9 mouse cellular contexts compared by ENCODE assay signal in genomic region chr14:118203031-118203430, GRCm38 (mm10). TPM values are rescaled to one million over a fixed set of nuclear protein-coding genes. Genes with fewer than 3 reads are reported as not detected.
DNase-seq lines count a peak whose midpoint lies in the region; ATAC-seq and TF ChIP-seq lines count a peak whose summit lies in the region.
"Had no signal": no experiment of that assay in that cellular context is flagged by ENCODE, and none has a peak within 500 bp of the region (broad histone marks: within the 10 kb centered on the region; RNA-seq: fewer than 3 reads in every experiment).

No protein-coding gene starts in this region.

- no peak overlapping the region for H3K27ac ChIP-seq in hindbrain, postnatal 0 days
- H3K27ac ChIP-seq in hindbrain, embryonic 12.5 days = no peak overlapping the region
- no peak overlapping the region for H3K27ac ChIP-seq in CH12.LX (ENCODE audit: insufficient read depth, low read depth)
- no peak overlapping the region for H3K27ac ChIP-seq in stomach, postnatal 0 days (replicated peaks)
- H3K27ac ChIP-seq in limb, embryonic 10.5 days = no peak overlapping the region
- H3K27ac ChIP-seq: macrophage had no signal

- ATAC-seq in hindbrain, postnatal 0 days = no peak
- no peak for ATAC-seq in hindbrain, embryonic 12.5 days (ENCODE audit: low FRiP score)
- ATAC-seq in stomach, postnatal 0 days (ENCODE audit: low FRiP score, low TSS enrichment) = no peak

- peak; percentile 13; the same call in 1 of the 2 replicates for TF ChIP-seq CTCF in hindbrain, postnatal 0 days (IDR thresholded peaks at IDR 0.05; ENCODE audit: low read depth)
- TF ChIP-seq CTCF in CH12.LX (conservative IDR thresholded peaks at IDR 0.05 in 1 of 2, IDR thresholded peaks at IDR 0.05 in 1 of 2; ENCODE audit: low read depth in 2 of 2, low read length in 2 of 2) = peak in 1 of 2 experiments; percentile 31; a peak in 1 of 4 replicates
- peak; percentile 38; the same call in 1 of the 2 replicates for TF ChIP-seq CTCF in brain, embryonic 14.5 days (IDR thresholded peaks at IDR 0.05; ENCODE audit: borderline replicate concordance, extremely low read depth, insufficient read depth, insufficient read length)
- peak; percentile 38 for TF ChIP-seq CTCF in stomach, postnatal 0 days (IDR thresholded peaks at IDR 0.05; ENCODE audit: low read depth)

- no peak overlapping the region for H3K4me2 ChIP-seq in hindbrain, postnatal 0 days (ENCODE audit: low read depth, low read length)
- no peak overlapping the region for H3K4me2 ChIP-seq in hindbrain, embryonic 12.5 days (replicated peaks)
- H3K4me2 ChIP-seq in CH12.LX (ENCODE audit: insufficient read depth, low read depth, poor library complexity, severe bottlenecking) = no peak overlapping the region
- no peak overlapping the region for H3K4me2 ChIP-seq in stomach, postnatal 0 days (replicated peaks; ENCODE audit: low read depth)

- H3K79me2 ChIP-seq in CH12.LX (replicated peaks; ENCODE audit: control insufficient read depth, extremely low read depth, insufficient read depth, poor library complexity, severe bottlenecking) = no peaks in the 10 kb centered on the region

- in situ Hi-C loops in CH12.LX (cut with MboI; ENCODE audit: low pct_ligation_motif_present, low pct_unique_long_range_greater_than_20kb, low sequenced_read_pairs) = loop anchor here (25.0 kb wide), 2 partner anchors 259 to 609 kb away; no protein-coding TSS in a partner anchor

- H3K4me3 ChIP-seq in hindbrain, postnatal 0 days (ENCODE audit: low read length) = no peak overlapping the region
- no peak overlapping the region for H3K4me3 ChIP-seq in hindbrain, embryonic 12.5 days
- H3K4me3 ChIP-seq in CH12.LX (replicated peaks in 1 of 3; ENCODE audit: low read depth in 2 of 3, low read length in 2 of 3, poor library complexity in 1 of 3) = no peak overlapping the region
- H3K4me3 ChIP-seq in stomach, postnatal 0 days (ENCODE audit: low read depth, low read length) = no peak overlapping the region
- no peak overlapping the region for H3K4me3 ChIP-seq in limb, embryonic 10.5 days

- no peak for TF ChIP-seq EP300 in CH12.LX (IDR thresholded peaks at IDR 0.05; ENCODE audit: low read length)
- no peak for TF ChIP-seq EP300 in stomach, postnatal 0 days (optimal IDR thresholded peaks at IDR 0.05)

- WGBS in hindbrain, postnatal 0 days = 75% methylated on average over 7 of the region's 7 CpGs
- WGBS in hindbrain, embryonic 12.5 days = 79% methylated on average over 7 of the region's 7 CpGs
- 80% methylated on average over 7 of the region's 7 CpGs for WGBS in stomach, postnatal 0 days
- WGBS in limb, embryonic 10.5 days = 72% methylated on average over 7 of the region's 7 CpGs

- H3K27me3 ChIP-seq in hindbrain, postnatal 0 days (ENCODE audit: insufficient read depth, low read length) = no peaks in the 10 kb centered on the region
- H3K27me3 ChIP-seq in hindbrain, embryonic 12.5 days = no peaks in the 10 kb centered on the region
- H3K27me3 ChIP-seq in CH12.LX (replicated peaks) = no peaks in the 10 kb centered on the region
- H3K27me3 ChIP-seq in stomach, postnatal 0 days (ENCODE audit: control insufficient read depth, insufficient read depth, low read length) = no peaks in the 10 kb centered on the region
- no peaks in the 10 kb centered on the region for H3K27me3 ChIP-seq in limb, embryonic 10.5 days (ENCODE audit: low read depth, poor library complexity, severe bottlenecking)

- no peaks in the 10 kb centered on the region for H3K36me3 ChIP-seq in hindbrain, postnatal 0 days (ENCODE audit: insufficient read depth, low read length)
- H3K36me3 ChIP-seq in hindbrain, embryonic 12.5 days = no peaks in the 10 kb centered on the region
- no peaks in the 10 kb centered on the region for H3K36me3 ChIP-seq in CH12.LX (replicated peaks in 1 of 2; ENCODE audit: control insufficient read depth in 1 of 2, insufficient read depth in 1 of 2, low read length in 1 of 2)
- no peaks in the 10 kb centered on the region for H3K36me3 ChIP-seq in stomach, postnatal 0 days (ENCODE audit: control insufficient read depth, insufficient read depth, low read length)
- no peaks in the 10 kb centered on the region for H3K36me3 ChIP-seq in limb, embryonic 10.5 days

- H3K4me1 ChIP-seq in hindbrain, postnatal 0 days (ENCODE audit: insufficient read depth, low read length) = no peaks in the 10 kb centered on the region
- no peaks in the 10 kb centered on the region for H3K4me1 ChIP-seq in hindbrain, embryonic 12.5 days
- H3K4me1 ChIP-seq in CH12.LX (ENCODE audit: control insufficient read depth in 1 of 2, insufficient read depth in 2 of 2) = no peaks in the 10 kb centered on the region
- no peaks in the 10 kb centered on the region for H3K4me1 ChIP-seq in stomach, postnatal 0 days (replicated peaks; ENCODE audit: control insufficient read depth, insufficient read depth)
- H3K4me1 ChIP-seq in limb, embryonic 10.5 days = no peaks in the 10 kb centered on the region

- peak; percentile 19 for TF ChIP-seq RAD21 in CH12.LX (IDR thresholded peaks at IDR 0.05; ENCODE audit: low read depth, low read length)

- H3K9ac ChIP-seq in hindbrain, postnatal 0 days (replicated peaks; ENCODE audit: low read length) = no peak overlapping the region
- H3K9ac ChIP-seq in hindbrain, embryonic 12.5 days = no peak overlapping the region
- no peak overlapping the region for H3K9ac ChIP-seq in CH12.LX (ENCODE audit: insufficient read depth, low read depth)
- H3K9ac ChIP-seq in stomach, postnatal 0 days (ENCODE audit: low read length) = no peak overlapping the region

- TF ChIP-seq POLR2A in CH12.LX (IDR thresholded peaks at IDR 0.05; ENCODE audit: low read depth, low read length) = no peak
- TF ChIP-seq POLR2A in brain, embryonic 14.5 days (IDR thresholded peaks at IDR 0.05; ENCODE audit: borderline replicate concordance, extremely low read depth, insufficient read depth, insufficient read length, poor library complexity, severe bottlenecking) = no peak

- DNase-seq in hindbrain, postnatal 0 days (ENCODE audit: low spot score) = no peak
- peak; percentile 15 for DNase-seq in CH12.LX (ENCODE audit: extremely low read depth)
- DNase-seq in brain, embryonic 14.5 days (ENCODE audit: low read depth) = no peak
- DNase-seq in stomach, postnatal 0 days (ENCODE audit: low spot score) = no peak
- no peak for DNase-seq in limb, embryonic 10.5 days (ENCODE audit: low spot score)
- no peak for DNase-seq in layer of hippocampus, adult 8-10 months (ENCODE audit: low spot score in 2 of 2)
- DNase-seq in cerebellum, adult 11-12 months = no peak

- dilution Hi-C loops in CH12.LX (cut with MboI; ENCODE audit: extremely low pct_ligation_motif_present, extremely low pct_unique_long_range_greater_than_20kb, low sequenced_read_pairs) = no loop called here

- H3K9me3 ChIP-seq in hindbrain, postnatal 0 days (ENCODE audit: low read length) = no peaks in the 10 kb centered on the region
- H3K9me3 ChIP-seq in hindbrain, embryonic 12.5 days (replicated peaks) = peaks cover 5% of the 10 kb centered on the region; the same call in 1 of the 2 replicates
- peaks cover 1% of the 10 kb centered on the region for H3K9me3 ChIP-seq in CH12.LX (replicated peaks; ENCODE audit: low read length)
- no peaks in the 10 kb centered on the region for H3K9me3 ChIP-seq in stomach, postnatal 0 days (ENCODE audit: control insufficient read depth, low read length)
- 0 out of 2 replicates have a peak, but pooled peaks cover 2% of the 10 kb centered on the region for H3K9me3 ChIP-seq in limb, embryonic 10.5 days (replicated peaks)

TF ChIP-seq in CH12.LX, 34 proteins besides CTCF, POLR2A, EP300 and RAD21:
- TF ChIP-seq ZC3H11A (IDR thresholded peaks at IDR 0.05; ENCODE audit: low read depth, low read length) (no peak), RCOR1 (conservative IDR thresholded peaks at IDR 0.05; ENCODE audit: low read depth, low read length) (no peak)
TF ChIP-seq in CH12.LX: peak in this region for 0.

RNA-seq across cellular contexts. Expression of gene Sox21, which starts 33.8 kb away (rescaled TPM):
- total RNA-seq in hindbrain, postnatal 0 days (2014; rRNA removed) = 15.9 and 20.1 TPM in 2 replicates
- 4.1 TPM in 2 replicates for polyA plus RNA-seq in hindbrain, postnatal 0 days (2015; fragmentation: Nextera tagmentation; extraction: Ambion mirVana)
- 16.2 TPM in 2 replicates for polyA plus RNA-seq in hindbrain, embryonic 12.5 days (2016; fragmentation: Nextera tagmentation; extraction: Ambion mirVana)
- total RNA-seq in CH12.LX (2012; rRNA removed) (not detected in 2 replicates), CH12.LX (2014; rRNA removed) (not detected in 2 replicates)
- polyA plus RNA-seq in CH12.LX (2012; ENCODE audit: insufficient read length, low read depth) = not detected in 2 replicates
- polyA plus RNA-seq in brain, embryonic 14.5 days (2012; rRNA removed) = 28.5 and 31.1 TPM in 2 replicates
- 6.8 and 7.9 TPM in 2 replicates for polyA plus RNA-seq in stomach, postnatal 0 days (2015; fragmentation: Nextera tagmentation; extraction: Ambion mirVana)
- 0.08 and 0.13 TPM in 2 replicates for polyA plus RNA-seq in limb, embryonic 10.5 days (2016; fragmentation: Nextera tagmentation; extraction: Ambion mirVana)
- 10 to 100 TPM in 2 of 4 experiments, 1 to 10 TPM in 2; 7.5 to 10.4 (median 9.3) TPM for total RNA-seq in layer of hippocampus, adult 8-10 months (2022)
- polyA plus RNA-seq: macrophage had no signal
